Mouse (Mus musculus) MEL-GATA-1-ER (cell line): Measurements from ENCODE around the gene Tmed5.
"Not testable (repeated sequence)": the region's sequence is repeated elsewhere in the genome, so short reads cannot be mapped to it uniquely, and the experiment has no call there.

Experiments
- DNase-seq: peaks from one replicate; pipeline ENCODE4 v3.0.0-alpha.2; 2012; ENCODE audit warnings: low read depth; ENCODE audit errors: extremely low read depth

Tmed5 gene

DNA sequence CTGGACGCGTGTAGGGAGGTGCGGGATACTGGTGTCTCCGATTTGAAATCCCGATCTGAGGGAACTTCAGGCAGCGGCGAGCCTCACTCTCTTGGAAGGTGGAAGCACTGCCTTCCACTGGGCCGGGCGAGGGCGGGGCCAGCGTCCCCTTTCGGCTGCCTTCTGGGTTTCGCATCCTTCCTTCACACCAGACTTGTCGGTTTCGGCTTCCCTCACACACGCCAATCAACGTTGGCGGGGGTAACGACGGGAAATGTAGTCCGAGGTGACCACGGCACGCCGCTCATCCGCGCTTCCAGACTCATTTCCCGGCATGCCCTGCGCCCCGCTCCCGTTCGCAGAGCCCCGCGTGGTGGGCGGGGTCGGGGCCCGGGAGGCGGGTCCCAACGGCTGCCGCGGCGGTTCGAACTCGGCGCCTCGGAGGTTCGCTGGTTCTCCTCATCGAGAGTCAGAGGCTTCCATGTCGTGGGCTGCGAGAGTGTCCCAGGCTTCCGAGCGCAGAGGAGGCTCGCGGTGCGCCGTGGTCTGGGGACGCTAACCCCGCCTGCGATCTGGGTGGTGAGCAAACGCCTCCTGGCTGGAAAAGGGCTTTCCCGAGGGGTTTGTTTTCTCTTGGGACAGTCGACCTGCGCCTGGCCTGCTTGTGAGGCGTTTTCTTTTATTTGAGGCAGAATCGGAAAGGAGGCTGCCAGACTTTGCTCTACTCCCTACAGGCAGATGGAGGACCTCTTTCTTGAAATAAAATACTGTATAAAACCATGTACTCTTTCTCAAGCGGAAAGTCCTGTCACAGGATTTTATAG, at the start of gene Tmed5, which contains the start of gene Ccdc18:
Tmed5 (minus strand) TSS at position 180 of the 803 bp plus-strand sequence.
Ccdc18 (plus strand) TSS at position 435 of the 803 bp plus-strand sequence.
- peak; percentile 96 for DNase-seq

DNA sequence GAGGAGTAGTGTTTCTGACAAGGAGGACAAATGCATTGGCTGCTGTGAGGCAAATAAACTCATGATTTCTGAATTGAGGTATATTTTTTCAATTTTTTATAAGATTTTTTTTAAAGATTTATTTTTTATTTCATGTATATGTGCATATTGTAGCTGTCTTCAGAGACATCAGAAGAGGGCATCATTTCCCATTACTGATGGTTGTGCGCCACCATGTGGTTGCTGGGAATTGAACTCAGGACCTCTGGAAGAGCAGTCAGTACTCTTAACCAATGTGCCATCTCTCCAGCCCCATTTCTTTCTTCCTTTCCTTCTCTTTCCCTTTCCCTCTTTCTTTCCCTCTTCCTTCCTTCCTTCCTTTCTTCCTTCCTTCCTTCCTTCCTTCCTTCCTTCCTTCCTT, 31.3 kb upstream of the Tmed5 start:
- no peak for DNase-seq

DNA sequence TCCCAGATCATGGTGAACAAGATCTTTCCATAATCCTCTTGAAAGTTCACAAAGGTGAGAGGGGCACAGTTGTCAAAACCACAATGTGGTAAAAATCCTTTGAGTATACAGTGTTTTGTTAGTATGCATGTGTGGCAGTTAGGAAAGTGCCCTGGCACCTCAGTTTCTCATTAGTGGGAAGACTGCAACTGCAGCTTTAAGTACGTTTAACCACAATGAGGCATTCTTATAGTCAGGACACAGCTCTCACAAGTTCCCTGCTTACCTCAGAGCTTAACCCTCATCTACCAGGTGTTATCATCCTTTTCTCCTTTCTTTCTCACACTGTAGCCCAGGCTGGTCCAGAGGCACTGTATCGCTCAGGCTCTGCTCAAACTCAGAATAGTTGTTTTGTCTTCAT, 28.4 kb upstream of the Tmed5 start:
- DNase-seq, result no peak

DNA sequence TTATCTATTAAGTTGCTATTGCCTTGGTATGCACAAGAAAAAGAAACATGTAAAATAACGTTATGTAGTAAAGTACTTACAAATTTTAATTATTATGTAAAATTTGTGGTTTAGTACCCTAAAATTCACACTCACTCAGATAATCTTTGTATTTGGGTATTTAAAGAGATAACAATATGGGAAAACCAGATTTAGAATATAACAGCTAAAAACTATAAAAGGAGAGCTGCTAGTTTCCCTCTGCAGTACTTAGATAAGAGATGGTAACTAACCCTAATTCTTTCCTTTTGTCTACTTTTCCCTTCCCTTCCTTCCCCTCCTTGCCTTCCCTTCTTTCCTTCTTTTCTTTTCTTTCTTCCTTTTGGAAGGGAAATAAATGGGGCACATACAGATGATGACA, 20.2 kb upstream of the Tmed5 start:
- DNase-seq, result no peak

DNA sequence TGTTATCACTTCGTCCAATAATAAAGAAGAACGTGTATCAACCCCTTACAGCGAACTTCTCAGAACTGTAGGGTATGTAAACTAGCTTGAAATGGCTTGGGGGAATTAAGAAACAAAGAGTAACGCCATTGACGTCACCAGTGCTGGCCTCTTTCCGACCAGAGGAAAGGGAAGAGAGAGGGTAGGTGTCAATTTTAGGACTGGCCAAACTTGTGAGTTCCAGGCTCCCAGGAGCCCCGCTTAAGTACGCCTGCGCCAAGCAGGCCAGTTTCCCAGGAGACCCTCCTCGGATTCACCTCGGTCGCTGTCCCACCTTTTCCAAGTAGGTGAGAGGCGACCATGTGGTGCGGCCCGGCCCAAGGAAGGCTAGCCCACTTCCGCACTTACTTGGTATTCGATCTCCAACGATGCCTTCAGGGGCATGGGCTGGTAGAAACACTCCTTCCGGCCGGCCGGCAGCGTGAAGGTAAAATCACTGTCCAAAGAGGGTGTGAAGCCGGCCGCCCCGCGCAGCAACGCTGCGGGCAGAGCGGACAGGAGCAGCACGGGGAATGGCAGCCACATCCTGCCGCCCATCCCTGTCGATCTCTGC, 475 bp downstream of the Tmed5 start:
- peak; percentile 77 for DNase-seq

DNA sequence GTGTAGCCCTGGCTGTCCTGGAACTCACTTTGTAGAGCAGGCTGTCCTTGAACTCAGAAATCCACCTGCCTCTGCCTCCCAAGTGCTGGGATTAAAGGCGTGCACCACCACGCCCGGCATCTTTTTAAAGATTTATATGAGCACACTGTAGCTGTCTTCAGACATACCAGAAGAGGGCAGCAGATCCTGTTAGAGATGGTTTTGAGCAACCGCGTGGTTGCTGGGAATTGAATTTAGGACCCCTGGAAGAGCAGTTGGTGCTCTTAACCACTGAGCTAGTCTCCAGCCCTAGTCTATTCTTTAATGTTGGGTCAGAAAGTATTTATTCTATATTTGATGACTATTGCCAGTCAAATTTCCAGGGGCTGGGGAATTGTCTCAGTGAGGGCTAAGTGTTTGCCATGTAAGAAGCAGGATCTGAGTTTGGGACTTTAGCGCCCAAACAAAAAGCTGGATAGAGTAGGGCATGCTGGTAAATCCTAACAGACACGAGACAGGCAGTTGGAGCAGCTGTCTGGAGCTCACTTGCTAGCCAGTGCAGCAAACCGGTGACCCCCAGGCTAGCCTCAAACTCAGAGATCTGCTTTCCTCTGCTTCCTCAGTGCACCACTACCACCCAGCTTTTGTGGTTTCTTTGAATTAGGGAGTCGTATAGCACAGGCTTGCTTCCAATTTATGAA, 12.1 kb downstream of the Tmed5 start:
- DNase-seq, result no peak

DNA sequence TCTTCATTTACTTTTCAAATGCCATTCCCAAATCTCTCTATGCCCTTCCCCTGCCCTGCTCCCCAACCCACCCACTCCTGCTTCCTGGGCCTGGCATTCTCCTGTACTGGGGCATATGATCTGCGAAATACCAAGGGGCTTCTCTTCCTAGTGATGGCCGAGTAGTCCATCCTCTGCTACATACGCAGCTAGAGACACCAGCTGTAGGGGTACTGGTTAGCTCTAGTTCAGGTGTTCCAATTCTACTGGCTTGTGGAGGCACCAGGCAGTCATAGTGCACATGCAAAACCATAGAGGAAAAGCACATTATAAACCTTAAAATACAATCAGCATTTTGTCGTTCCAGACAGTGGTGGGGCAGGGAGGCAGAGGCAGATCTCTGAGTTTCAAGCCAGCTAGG, 14.7 kb downstream of the Tmed5 start:
- no peak for DNase-seq

DNA sequence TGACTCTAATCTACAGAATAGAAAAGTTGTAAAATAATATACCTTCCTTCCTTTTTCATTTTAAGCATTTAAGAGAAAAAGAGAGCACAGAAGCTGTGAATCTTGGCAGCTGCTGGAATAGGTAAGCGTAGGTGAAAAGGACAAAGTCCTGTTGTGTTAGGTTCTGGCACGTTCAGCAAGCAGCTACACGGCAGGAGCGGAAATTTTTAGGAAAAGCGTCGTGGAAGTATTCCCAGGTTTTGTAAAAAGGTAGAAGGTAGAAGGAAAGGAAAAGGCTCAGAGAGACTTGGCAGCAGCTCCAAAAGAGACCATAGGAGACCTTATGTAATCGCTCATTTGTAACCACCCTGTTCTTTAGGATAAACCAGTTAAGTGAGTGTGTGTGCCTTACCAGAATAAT, 23.1 kb downstream of the Tmed5 start:
- DNase-seq, result no peak

DNA sequence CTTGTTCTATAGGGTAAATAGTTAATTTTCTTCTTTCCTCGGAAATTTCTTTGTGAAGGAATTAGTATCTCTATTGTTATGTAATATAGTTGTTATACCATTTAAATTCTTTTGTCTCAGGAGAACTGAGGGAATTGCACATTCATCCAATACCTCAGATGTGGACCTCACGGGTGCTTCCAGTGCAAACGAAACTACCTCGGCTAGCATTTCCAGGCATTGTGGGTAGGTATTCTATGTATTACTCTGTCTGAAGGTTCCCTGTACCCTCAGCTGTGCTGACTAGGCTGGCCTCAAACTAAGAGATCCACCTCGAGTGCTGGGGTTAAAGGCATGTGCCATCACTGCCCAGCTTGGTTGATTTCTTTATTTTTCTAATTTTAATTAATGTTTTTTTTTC, 28.1 kb downstream of the Tmed5 start:
- no peak for DNase-seq

DNA sequence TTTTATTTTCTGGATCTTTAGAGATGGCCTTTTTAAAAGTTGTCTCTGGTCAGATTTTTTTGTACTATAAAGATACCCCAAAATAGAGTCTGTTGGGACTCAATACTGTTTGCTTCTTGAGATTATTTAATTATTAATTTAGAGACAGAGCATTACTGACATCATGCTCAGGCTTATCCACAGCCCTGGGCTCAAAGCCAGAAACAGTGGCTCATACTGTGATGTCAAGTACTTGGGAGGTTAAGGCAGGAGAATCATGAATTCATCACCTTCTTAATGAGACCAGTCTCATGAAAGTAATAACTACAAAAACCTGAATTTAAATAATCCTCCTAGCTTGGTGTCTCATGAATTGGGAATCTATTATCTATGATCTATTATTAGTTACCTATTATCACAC, 32.2 kb downstream of the Tmed5 start:
- DNase-seq, result no peak

DNA sequence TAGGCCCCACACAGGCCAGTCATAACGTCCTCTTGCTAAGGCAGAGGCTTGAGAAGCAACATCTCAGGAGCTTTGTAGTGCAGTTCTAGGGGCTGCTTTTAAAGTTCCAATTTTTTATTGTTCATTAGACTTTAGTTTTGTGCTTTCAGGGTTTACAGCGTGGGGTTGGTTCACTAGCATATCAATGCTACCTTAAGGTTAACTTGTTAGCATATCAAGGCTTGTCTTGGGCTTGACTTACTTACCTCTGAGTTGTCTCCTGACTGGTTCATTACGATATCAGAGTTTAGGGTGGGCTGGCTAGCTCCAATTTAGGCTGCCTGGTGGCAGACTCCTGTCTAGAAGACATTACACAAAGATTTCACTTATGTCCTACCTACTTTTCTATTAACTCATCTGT, 34.7 kb downstream of the Tmed5 start:
- DNase-seq, result no peak

DNA sequence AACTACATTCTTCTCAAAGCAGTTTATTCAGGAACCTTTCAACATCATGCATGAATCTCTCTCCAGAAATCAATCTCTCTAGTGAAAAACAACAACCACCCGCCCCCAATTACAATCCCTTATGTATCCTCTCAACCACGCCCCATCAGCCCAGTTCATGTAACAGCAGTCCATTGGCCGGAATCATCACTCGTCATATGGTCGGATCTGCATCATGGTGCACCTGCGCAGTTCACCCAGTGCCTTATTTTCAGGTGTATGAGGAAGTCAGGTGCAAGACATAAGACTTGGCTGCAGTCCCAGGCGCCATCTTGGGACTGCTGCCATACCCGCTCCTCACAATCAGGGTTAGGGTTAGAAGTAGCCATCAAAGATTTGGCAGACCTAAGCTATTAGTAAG, 39.7 kb downstream of the Tmed5 start:
- not testable (repeated sequence) for DNase-seq

DNA sequence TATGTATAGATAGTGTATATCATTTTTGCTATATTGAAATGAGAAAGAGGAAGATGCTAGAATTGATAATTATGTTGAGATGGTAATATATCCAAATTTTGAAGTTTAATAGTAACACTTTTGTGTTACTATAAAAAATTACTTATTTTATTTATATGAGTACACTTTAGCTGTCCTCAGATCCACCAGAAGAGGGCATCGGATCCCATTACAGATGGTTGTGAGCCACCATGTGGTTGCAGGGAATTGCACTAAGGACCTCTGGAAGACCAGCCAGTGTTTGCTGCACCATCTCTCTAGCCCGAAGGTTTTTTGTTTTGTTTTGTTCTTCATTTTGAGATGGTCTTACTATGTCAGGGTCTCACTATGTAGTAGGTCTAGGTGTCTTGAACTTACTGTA, 47.0 kb downstream of the Tmed5 start:
- DNase-seq, result no peak

DNA sequence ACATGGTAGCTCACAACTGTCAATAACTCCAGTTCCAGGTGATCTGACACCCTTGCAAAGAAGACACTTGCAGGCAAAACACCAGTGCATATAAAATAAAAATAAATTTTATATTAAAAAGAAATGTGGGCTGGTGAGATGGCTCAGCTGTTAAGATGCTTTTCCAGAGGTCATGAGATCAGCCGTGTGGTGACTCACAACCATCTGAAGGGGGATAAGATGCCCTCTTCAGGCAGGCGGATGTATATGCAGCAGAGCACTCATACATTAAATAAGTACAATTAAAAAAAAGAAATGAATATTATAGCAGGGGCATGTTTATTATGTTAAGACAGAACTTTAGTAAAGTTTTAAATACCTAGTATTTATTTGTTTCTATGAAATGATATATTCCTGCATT, 50.0 kb downstream of the Tmed5 start:
- DNase-seq, result no peak

DNA sequence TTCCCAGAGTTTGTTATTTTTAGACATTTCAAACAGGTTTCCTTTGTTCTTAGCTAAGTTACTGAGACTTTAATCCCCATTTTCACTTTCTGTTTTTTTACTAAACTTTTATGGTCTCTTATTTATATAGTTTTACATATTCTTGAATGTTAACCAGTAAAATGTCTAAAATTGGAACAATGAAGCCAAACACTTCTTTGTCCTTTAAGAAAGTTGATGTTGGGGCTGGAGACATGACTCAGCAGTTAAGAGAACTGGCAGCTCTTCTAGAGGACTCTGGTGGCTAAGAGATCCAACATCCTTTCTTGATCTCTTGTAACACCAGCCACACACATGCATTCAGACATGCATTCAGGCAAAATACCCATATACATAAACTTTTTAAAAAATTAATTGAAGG, 52.8 kb downstream of the Tmed5 start:
- DNase-seq, result no peak

DNA sequence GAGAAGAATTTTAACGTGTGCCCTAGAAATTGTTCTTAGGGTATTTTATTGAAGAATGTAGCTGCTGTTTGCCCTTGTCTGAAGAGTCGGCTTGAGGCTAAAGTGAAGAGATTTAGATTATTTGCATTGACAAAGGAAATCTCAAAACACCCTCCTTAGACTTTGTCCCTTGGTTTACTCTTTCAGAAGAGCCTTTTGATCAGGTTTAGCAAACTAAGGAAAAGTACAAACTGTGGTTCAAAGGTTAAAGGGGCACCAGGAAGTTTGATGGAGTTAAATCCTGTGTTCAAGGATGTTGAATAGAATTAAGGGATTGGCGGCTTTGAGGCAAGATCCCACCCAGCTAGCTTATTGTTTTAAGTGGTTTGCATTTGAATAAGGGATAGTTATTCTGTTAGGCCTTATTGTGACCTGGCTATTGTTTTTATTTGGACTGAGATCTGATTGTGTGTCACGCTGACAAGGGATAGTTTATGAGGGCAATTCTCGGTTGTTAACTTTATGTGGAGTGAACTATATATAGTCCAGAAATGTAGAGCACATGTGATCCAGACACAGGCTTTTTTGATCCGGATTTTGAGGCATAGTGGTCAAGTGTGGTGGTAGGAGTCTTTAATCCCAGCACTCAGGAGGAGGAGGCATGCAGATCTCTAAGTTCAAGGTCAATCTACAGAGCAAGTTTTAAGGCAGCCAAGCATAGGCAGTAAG, 55.4 kb downstream of the Tmed5 start:
- no peak for DNase-seq

DNA sequence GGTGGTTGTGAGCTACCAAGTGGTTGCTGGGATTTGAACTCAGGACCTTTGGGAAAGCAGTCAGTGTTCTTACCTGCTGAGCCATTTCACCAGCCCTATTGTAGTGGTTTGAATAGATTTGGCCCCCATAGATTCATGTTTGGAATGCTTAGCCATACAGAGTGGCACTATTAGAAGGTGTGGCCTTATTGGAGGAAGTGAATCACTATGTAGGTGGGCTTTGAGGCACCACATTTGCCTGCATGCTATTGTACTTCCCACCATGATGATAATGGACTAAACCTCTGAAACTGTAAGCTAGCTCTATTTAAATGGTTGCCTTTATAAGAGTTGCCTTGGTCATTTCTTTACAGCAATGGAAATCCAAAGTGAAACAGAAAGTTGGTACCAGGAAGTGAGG, 56.2 kb downstream of the Tmed5 start:
- DNase-seq, result no peak

DNA sequence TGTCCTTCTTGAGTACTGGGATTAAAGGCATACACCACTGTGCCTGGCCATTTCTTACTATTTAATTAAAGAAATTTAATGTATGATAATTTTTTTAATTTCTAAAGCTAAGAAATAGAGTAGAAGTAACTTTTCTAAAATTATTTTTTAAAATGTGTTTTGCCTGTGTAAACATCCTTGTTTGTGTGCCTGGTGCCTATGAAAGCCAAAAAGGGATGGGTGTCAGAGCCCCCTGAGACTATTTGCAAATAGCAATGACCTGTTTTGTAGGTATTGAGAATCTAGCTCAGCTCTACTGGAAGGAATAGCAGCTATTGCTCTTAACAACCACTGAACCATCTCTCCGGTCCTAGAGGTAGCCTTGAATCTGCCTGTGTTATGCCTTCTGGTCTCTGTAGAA, 60.1 kb downstream of the Tmed5 start:
- no peak for DNase-seq

DNA sequence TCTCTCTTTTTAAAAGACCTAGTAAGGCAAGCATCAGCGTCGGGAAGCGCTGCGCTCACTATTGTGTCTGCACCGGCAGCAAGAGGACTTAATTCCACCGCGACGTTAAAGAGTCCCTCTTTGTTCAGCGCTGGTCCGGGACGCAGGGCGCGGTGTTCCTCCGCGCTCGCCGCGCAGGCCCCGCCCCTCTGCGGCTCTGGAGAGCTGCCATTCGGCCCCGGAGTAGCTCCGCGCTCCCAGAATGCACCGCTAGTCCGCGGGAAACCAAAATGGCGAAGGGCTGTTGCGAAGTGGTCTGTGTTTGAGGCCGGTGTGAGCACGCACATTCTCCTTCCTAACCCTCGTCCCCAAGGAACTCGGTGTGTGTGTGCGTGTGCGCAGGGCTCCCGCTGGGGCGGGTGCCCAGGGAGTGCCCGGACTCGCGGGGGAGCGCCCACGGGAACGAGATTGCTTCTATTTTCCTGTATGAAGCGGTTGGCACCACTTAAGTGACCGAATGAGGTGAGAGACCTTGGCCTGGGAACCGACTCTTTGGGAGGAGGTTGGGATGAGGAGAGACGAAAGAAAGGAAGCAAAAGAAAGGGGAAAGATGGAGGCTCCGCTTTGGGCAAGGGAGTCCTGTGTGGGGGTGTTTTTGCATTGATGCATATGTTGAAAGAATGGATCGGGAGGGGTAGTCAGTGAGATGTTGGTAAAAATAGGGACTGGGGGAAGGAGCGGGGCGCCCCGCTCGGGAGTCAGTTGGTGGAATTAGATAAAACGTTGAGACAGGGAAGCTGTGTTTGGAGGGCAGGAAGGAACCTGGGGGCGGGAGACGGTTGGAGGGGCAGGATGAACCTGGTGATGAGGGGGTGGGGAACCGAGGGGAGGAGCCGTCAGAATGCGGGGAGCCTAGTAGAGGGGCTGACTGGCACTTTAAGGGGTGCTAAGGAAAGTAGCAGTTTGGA, 66.7 kb downstream of the Tmed5 start, which contains the start of gene Mtf2:
Mtf2 (plus strand) TSS at position 210 of the 947 bp plus-strand sequence.
- peak; percentile 97 for DNase-seq

DNA sequence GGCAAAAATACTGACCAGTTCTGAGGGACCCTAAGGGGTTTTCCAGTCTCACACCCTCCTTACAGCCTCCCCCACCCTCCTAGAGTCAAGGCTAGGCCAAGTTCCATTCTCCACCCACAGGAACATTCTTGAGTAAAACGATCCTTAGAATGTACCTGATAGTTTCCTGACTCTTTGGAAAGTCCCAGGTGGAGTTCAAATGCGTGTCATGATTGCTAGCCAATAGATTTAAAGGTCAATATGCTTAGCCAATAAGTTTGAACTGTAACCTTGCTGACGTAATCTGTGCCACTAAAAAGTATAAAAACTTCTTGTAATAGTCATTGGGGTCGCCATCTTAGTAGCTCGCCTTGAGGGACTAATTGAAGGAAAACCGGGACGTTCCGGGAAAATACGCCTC, 72.0 kb downstream of the Tmed5 start:
- no peak for DNase-seq
